Mouse (Mus musculus) embryonic fibroblast, embryonic 13.5 days (primary cell): Measurements from ENCODE around the gene Fam207a.

Experiments used
- CTCF ChIP-seq: IDR thresholded peaks from 2 replicates; pipeline ENCODE4 v1.5.1; 2011; ENCODE audit warnings: mild to moderate bottlenecking, control low read depth, low read length, moderate library complexity, borderline replicate concordance; ENCODE audit not compliant: insufficient read depth
- POLR2A ChIP-seq: IDR thresholded peaks from 2 replicates; pipeline ENCODE4 v1.6.1; 2011; ENCODE audit warnings: low read depth, mild to moderate bottlenecking, control low read depth, low read length, moderate library complexity

- TF ChIP-seq CTCF (no peak), POLR2A (no peak)
Measured at GRCm38 (mm10) chr10:77560090-77560489, 44.5 kb upstream of the Fam207a start.
